Mouse (Mus musculus): Measurements from ENCODE around the gene Rnase2b. TPM values are rescaled to one million over a fixed set of nuclear protein-coding genes. Genes with fewer than 3 reads are reported as not detected.
"Not testable (repeated sequence)": the region's sequence is repeated elsewhere in the genome, so short reads cannot be mapped to it uniquely, and the experiment has no call there.

The Rnase2b gene
- polyA plus RNA-seq, 1 experiment from 2014 or later, result not detected

- no peak overlapping the region for H3K27ac ChIP-seq (replicated peaks; ENCODE audit: low read depth, low read length)
- no peak overlapping the region for H3K4me3 ChIP-seq (ENCODE audit: low read depth, low read length)
- no peak overlapping the region for H3K9ac ChIP-seq (replicated peaks; ENCODE audit: low read length)
- no peaks in the 10 kb centered on the region for H3K36me3 ChIP-seq (replicated peaks; ENCODE audit: control insufficient read depth, insufficient read depth, low read depth, low read length)
- H3K4me2 ChIP-seq (ENCODE audit: low read depth, low read length), result no peak overlapping the region
- H3K9me3 ChIP-seq (replicated peaks; ENCODE audit: control insufficient read depth, low read length), result no peaks in the 10 kb centered on the region
- no peak for DNase-seq (ENCODE audit: low spot score)
- 88% methylated on average over 4 of the region's 4 CpGs for WGBS
- no peak for ATAC-seq (replicated peaks; ENCODE audit: insufficient number of reproducible peaks, low FRiP score, low TSS enrichment, low read depth)
- H3K27me3 ChIP-seq (ENCODE audit: control insufficient read depth, insufficient read depth, low read length), result no peaks in the 10 kb centered on the region
- H3K4me1 ChIP-seq (ENCODE audit: control insufficient read depth, insufficient read depth, low read length), result no peaks in the 10 kb centered on the region
These were observed 5.4 kb upstream of the Rnase2b start for GRCm38 (mm10) chr14:51156736-51157068.

GRCm38 (mm10) chr14:51157072-51157471 lies 5.0 kb upstream of the Rnase2b start:
- H3K4me1 ChIP-seq (ENCODE audit: control insufficient read depth, insufficient read depth, low read length), result no peaks in the 10 kb centered on the region
- no peak overlapping the region for H3K4me3 ChIP-seq (ENCODE audit: low read depth, low read length)
- WGBS, result 96% methylated on average over 1 of the region's 1 CpGs
- no peak overlapping the region for H3K27ac ChIP-seq (replicated peaks; ENCODE audit: low read depth, low read length)
- ATAC-seq (replicated peaks; ENCODE audit: insufficient number of reproducible peaks, low FRiP score, low TSS enrichment, low read depth) (no peak), DNase-seq (ENCODE audit: low spot score) (no peak)
- no peaks in the 10 kb centered on the region for H3K9me3 ChIP-seq (replicated peaks; ENCODE audit: control insufficient read depth, low read length)
- H3K27me3 ChIP-seq (ENCODE audit: control insufficient read depth, insufficient read depth, low read length), result no peaks in the 10 kb centered on the region
- no peaks in the 10 kb centered on the region for H3K36me3 ChIP-seq (replicated peaks; ENCODE audit: control insufficient read depth, insufficient read depth, low read depth, low read length)
- no peak overlapping the region for H3K4me2 ChIP-seq (ENCODE audit: low read depth, low read length)
- no peak overlapping the region for H3K9ac ChIP-seq (replicated peaks; ENCODE audit: low read length)

GRCm38 (mm10) chr14:51163323-51163722 lies 1.3 kb downstream of the Rnase2b start:
- not testable (repeated sequence) for H3K27ac ChIP-seq (replicated peaks; ENCODE audit: low read depth, low read length); H3K4me2 ChIP-seq (ENCODE audit: low read depth, low read length); H3K4me3 ChIP-seq (ENCODE audit: low read depth, low read length); H3K4me1 ChIP-seq (ENCODE audit: control insufficient read depth, insufficient read depth, low read length); H3K9me3 ChIP-seq (replicated peaks; ENCODE audit: control insufficient read depth, low read length); H3K36me3 ChIP-seq (replicated peaks; ENCODE audit: control insufficient read depth, insufficient read depth, low read depth, low read length); DNase-seq (ENCODE audit: low spot score); ATAC-seq (replicated peaks; ENCODE audit: insufficient number of reproducible peaks, low FRiP score, low TSS enrichment, low read depth); H3K9ac ChIP-seq (replicated peaks; ENCODE audit: low read length); H3K27me3 ChIP-seq (ENCODE audit: control insufficient read depth, insufficient read depth, low read length)
- WGBS, result 88% methylated on average over 6 of the region's 6 CpGs

- Histone ChIP-seq H3K27me3 (ENCODE audit: control insufficient read depth, insufficient read depth, low read length) (no peaks in the 10 kb centered on the region), H3K4me2 (ENCODE audit: low read depth, low read length) (no peak overlapping the region), H3K27ac (replicated peaks; ENCODE audit: low read depth, low read length) (no peak overlapping the region), H3K9ac (replicated peaks; ENCODE audit: low read length) (no peak overlapping the region), H3K4me3 (ENCODE audit: low read depth, low read length) (no peak overlapping the region), H3K4me1 (ENCODE audit: control insufficient read depth, insufficient read depth, low read length) (no peaks in the 10 kb centered on the region), H3K9me3 (replicated peaks; ENCODE audit: control insufficient read depth, low read length) (no peaks in the 10 kb centered on the region), H3K36me3 (replicated peaks; ENCODE audit: control insufficient read depth, insufficient read depth, low read depth, low read length) (no peaks in the 10 kb centered on the region)
- 87% methylated on average over 1 of the region's 1 CpGs for WGBS
- DNase-seq (ENCODE audit: low spot score) (no peak), ATAC-seq (replicated peaks; ENCODE audit: insufficient number of reproducible peaks, low FRiP score, low TSS enrichment, low read depth) (no peak)
These were observed 3.4 kb downstream of the Rnase2b start for GRCm38 (mm10) chr14:51165435-51165834.

- Histone ChIP-seq H3K9me3 (replicated peaks; ENCODE audit: control insufficient read depth, low read length) (no peaks in the 10 kb centered on the region), H3K27ac (replicated peaks; ENCODE audit: low read depth, low read length) (no peak overlapping the region), H3K4me3 (ENCODE audit: low read depth, low read length) (no peak overlapping the region), H3K27me3 (ENCODE audit: control insufficient read depth, insufficient read depth, low read length) (no peaks in the 10 kb centered on the region), H3K9ac (replicated peaks; ENCODE audit: low read length) (no peak overlapping the region), H3K36me3 (replicated peaks; ENCODE audit: control insufficient read depth, insufficient read depth, low read depth, low read length) (no peaks in the 10 kb centered on the region), H3K4me2 (ENCODE audit: low read depth, low read length) (no peak overlapping the region), H3K4me1 (ENCODE audit: control insufficient read depth, insufficient read depth, low read length) (no peaks in the 10 kb centered on the region)
- ATAC-seq (replicated peaks; ENCODE audit: insufficient number of reproducible peaks, low FRiP score, low TSS enrichment, low read depth), result no peak
- DNase-seq (ENCODE audit: low spot score), result no peak
These were observed 4.0 kb downstream of the Rnase2b start for GRCm38 (mm10) chr14:51166068-51166467.

- not testable (repeated sequence) for H3K27me3 ChIP-seq (ENCODE audit: control insufficient read depth, insufficient read depth, low read length); ATAC-seq (replicated peaks; ENCODE audit: insufficient number of reproducible peaks, low FRiP score, low TSS enrichment, low read depth); H3K9me3 ChIP-seq (replicated peaks; ENCODE audit: control insufficient read depth, low read length); H3K27ac ChIP-seq (replicated peaks; ENCODE audit: low read depth, low read length); H3K4me2 ChIP-seq (ENCODE audit: low read depth, low read length); H3K36me3 ChIP-seq (replicated peaks; ENCODE audit: control insufficient read depth, insufficient read depth, low read depth, low read length); H3K4me3 ChIP-seq (ENCODE audit: low read depth, low read length); H3K4me1 ChIP-seq (ENCODE audit: control insufficient read depth, insufficient read depth, low read length); H3K9ac ChIP-seq (replicated peaks; ENCODE audit: low read length)
- peak; percentile 75 for DNase-seq (ENCODE audit: low spot score)
- 38% methylated on average over 9 of the region's 9 CpGs for whole genome bisulfite sequencing
These were observed 10.2 kb downstream of the Rnase2b start for GRCm38 (mm10) chr14:51172095-51172865.

GRCm38 (mm10) chr14:51172947-51173346 lies 10.9 kb downstream of the Rnase2b start:
- not testable (repeated sequence) for H3K36me3 ChIP-seq (replicated peaks; ENCODE audit: control insufficient read depth, insufficient read depth, low read depth, low read length); H3K27ac ChIP-seq (replicated peaks; ENCODE audit: low read depth, low read length); H3K9me3 ChIP-seq (replicated peaks; ENCODE audit: control insufficient read depth, low read length); H3K9ac ChIP-seq (replicated peaks; ENCODE audit: low read length); DNase-seq (ENCODE audit: low spot score); H3K4me1 ChIP-seq (ENCODE audit: control insufficient read depth, insufficient read depth, low read length); H3K4me2 ChIP-seq (ENCODE audit: low read depth, low read length); ATAC-seq (replicated peaks; ENCODE audit: insufficient number of reproducible peaks, low FRiP score, low TSS enrichment, low read depth); H3K27me3 ChIP-seq (ENCODE audit: control insufficient read depth, insufficient read depth, low read length); H3K4me3 ChIP-seq (ENCODE audit: low read depth, low read length)
- 51% methylated on average over 4 of the region's 4 CpGs for WGBS

- ATAC-seq (replicated peaks; ENCODE audit: insufficient number of reproducible peaks, low FRiP score, low TSS enrichment, low read depth), result no peak
These were observed 11.8 kb downstream of the Rnase2b start for GRCm38 (mm10) chr14:51173843-51174242.

More at GRCm38 (mm10) chr14:51173843-51174242, 11.8 kb downstream of the Rnase2b start:
- no peaks in the 10 kb centered on the region for H3K4me1 ChIP-seq (ENCODE audit: control insufficient read depth, insufficient read depth, low read length)
- H3K9me3 ChIP-seq (replicated peaks; ENCODE audit: control insufficient read depth, low read length), result no peaks in the 10 kb centered on the region
- no peak overlapping the region for H3K4me3 ChIP-seq (ENCODE audit: low read depth, low read length)
- 51% methylated on average over 4 of the region's 4 CpGs for WGBS
- H3K27ac ChIP-seq (replicated peaks; ENCODE audit: low read depth, low read length), result no peak overlapping the region
- no peak overlapping the region for H3K4me2 ChIP-seq (ENCODE audit: low read depth, low read length)
- H3K27me3 ChIP-seq (ENCODE audit: control insufficient read depth, insufficient read depth, low read length), result no peaks in the 10 kb centered on the region
- no peak overlapping the region for H3K9ac ChIP-seq (replicated peaks; ENCODE audit: low read length)
- DNase-seq (ENCODE audit: low spot score), result no peak
- H3K36me3 ChIP-seq (replicated peaks; ENCODE audit: control insufficient read depth, insufficient read depth, low read depth, low read length), result no peaks in the 10 kb centered on the region

Measured in embryonic facial prominence, embryonic 11.5 days (tissue).